Mouse (Mus musculus) urinary bladder, postnatal 14 days (tissue): ENCODE results near the gene Klhl12.
A peak's percentile ranks its signal among the peaks of the same experiment; 100 is the strongest.

Experiments used
- DNase-seq: peaks from one replicate; pipeline ENCODE4 v3.0.0; 2021; ENCODE audit warnings: low spot score

Gene Klhl12

DNA sequence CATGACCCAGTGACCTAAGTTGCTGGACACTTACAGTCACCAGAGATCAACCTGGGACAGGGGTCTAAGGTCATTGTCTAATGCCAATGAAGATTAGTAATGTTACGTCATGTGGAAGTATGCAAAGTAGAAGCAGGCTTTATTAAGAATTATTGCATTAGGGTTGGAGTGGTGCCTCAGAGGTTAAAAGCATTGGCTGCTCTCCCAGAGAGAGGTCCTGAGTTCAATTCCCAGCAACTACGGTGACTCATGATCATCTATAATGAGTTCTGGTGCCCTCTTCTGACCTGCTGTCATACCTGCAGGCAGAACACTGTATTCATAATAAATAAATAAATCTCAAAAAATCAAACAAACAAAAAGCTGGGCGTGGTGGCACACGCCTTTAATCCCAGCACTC, 5.1 kb upstream of the Klhl12 start:
- DNase-seq, result no peak

- peak; percentile 45 for DNase-seq
These were observed 4.3 kb upstream of the Klhl12 start for GRCm38 (mm10) chr1:134450986-134451385.

- no peak for DNase-seq
These were observed 729 bp downstream of the Klhl12 start for GRCm38 (mm10) chr1:134456060-134456459.

GRCm38 (mm10) chr1:134458139-134458727, 2.9 kb downstream of the Klhl12 start:
- no peak for DNase-seq

DNA sequence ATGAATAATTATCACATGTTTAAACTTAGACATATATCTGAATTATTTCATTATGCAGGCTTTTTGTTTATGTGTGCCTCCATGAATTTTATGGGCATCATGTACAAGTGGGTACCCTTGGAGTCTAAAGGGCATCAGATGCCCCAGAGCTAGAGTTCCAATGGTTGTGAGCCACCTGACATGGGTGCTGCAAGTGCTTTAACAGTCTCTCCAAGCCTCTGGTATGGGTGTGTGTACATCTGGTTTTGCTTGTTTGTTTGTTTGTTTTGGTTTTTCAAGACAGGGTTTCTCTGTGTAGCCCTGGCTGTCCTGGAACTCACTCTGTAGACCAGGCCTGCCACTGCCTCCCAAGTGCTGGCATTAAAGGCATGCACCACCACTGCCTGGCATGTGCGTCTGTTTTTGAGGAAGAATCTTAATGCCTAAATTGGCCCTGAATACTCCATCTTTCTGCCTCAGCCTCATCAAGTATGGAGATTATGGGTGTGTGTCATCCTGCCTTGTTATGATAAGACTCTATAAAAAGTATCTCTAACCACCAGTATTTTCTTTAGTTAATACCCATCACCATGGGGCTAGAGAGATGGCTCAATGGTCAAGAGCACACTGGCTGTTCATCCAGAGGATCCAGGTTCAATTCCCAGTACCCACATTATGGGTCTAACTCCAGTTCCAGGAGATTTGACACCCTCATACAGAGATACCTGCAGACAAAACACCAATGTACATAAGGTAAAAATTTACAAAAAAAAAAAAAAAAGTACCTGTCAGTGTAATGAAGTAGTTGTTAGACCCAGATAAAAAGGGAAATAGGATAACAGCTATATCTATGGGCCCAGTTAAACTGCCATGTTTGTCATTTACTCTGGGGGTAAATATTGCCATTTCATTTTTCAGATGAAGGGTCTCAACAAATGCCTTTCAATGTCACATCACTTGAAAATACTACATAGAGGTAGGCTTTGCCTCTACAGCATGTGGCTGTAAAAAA, 5.3 kb downstream of the Klhl12 start:
- DNase-seq, result no peak

DNA sequence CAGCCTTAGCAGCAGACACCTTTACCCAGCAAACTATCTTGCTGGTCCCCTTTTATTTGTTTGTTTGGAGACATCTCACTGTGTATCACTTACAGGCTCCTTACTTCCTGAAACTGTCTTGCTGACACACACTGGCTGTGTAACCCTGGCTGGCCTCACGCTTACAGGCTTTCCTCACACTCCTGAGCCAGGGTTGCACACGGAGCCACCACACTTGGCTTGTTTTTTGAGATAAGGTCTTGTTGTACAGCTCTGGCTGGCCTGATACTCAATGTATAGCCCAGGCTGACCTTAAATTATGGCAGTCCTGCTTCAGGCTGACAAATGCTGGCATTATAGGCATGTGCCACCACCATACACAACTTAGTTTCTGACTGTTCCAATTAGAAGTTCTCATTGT, 29.3 kb downstream of the Klhl12 start:
- DNase-seq, result no peak

- no peak for DNase-seq
These were observed 35.8 kb downstream of the Klhl12 start for GRCm38 (mm10) chr1:134490903-134491801.

GRCm38 (mm10) chr1:134492276-134492675, 36.9 kb downstream of the Klhl12 start:
- no peak for DNase-seq

GRCm38 (mm10) chr1:134493496-134493895, 38.2 kb downstream of the Klhl12 start:
- no peak for DNase-seq

- DNase-seq, result no peak
These were observed 38.6 kb downstream of the Klhl12 start for GRCm38 (mm10) chr1:134493956-134494355.

- DNase-seq, result peak; percentile 99
These were observed 39.3 kb downstream of the Klhl12 start, which contains the start of gene Rabif for GRCm38 (mm10) chr1:134494428-134495215. TSS of gene Rabif (plus strand) at chr1:134494648.

DNA sequence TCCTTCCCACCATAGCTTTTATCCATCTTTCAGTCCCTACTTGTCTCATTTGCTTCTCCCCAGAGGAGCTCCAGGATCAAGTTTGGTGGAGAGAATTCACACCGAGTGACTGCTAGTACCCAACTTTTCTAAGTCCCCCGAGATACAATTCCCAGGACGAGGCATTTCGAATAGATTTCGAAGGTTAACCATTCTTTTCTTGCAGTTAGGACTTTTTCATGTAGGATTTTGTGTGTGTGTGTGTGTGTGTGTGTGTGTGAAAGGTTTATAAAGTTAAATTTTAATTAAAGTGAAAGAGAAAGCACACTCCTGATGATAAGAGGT, 39.8 kb downstream of the Klhl12 start:
- no peak for DNase-seq

DNA sequence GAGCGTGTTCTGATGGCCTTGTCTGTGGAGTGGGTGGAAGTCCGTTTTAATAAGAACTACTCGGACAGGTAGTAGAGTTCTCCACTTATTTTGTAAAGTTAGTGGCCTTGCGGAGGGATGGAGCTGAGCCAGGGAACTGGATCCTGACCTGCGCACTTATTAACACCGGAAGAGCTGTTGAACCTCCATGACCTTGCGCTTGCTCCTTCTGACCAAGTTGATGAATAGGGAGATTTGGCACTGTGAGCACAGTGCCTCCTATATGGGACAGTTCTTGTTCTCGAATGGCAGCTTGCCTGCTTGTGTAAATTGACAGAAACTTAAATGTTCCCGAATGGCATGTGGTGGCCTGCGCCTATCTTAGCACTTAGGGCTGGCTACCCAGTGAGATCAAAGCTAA, 40.7 kb downstream of the Klhl12 start:
- no peak for DNase-seq

- DNase-seq, result no peak
These were observed 45.6 kb downstream of the Klhl12 start for GRCm38 (mm10) chr1:134500916-134501315.

- DNase-seq, result no peak
These were observed 50.9 kb downstream of the Klhl12 start for GRCm38 (mm10) chr1:134506201-134506600.

- DNase-seq, result no peak
These were observed 54.7 kb downstream of the Klhl12 start for GRCm38 (mm10) chr1:134510018-134510417.

DNA sequence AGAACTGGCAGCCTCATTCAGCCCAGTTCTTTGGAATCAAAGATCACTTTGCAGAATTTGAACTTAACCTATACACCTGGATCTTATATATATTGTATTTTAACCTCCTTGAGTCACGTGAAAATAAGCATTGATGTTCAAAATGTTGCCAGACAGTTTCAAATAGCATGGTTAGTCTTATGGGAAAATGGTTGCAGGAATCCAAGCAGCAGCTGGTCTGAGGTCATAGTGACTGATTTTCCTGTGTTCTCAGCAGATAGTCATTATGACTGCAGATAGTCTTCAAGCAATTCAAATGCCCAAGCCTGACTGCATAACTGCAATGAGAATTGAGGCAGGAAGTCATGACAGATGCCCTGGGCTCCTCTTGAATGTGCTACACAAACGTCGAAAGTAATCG, 56.9 kb downstream of the Klhl12 start:
- DNase-seq, result no peak

DNA sequence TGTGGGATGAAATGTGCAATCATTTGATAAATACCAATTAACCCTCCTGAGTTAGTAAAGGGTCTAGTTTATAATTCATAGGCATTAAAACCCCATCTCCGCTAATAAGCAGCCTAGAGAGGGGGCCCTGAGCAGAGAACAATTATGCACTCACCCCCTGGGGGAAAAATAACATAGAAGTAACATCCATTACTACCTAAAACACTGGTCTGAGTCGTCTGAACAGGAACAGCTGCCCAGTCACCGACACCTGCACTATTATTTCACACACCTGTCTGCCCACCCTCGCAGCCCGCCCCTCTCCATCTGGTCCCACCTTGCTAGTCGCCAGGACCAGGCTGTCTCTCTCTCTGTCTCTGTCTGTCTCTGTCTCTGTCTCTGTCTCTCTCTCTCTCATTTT, 57.3 kb downstream of the Klhl12 start:
- DNase-seq, result no peak

DNA sequence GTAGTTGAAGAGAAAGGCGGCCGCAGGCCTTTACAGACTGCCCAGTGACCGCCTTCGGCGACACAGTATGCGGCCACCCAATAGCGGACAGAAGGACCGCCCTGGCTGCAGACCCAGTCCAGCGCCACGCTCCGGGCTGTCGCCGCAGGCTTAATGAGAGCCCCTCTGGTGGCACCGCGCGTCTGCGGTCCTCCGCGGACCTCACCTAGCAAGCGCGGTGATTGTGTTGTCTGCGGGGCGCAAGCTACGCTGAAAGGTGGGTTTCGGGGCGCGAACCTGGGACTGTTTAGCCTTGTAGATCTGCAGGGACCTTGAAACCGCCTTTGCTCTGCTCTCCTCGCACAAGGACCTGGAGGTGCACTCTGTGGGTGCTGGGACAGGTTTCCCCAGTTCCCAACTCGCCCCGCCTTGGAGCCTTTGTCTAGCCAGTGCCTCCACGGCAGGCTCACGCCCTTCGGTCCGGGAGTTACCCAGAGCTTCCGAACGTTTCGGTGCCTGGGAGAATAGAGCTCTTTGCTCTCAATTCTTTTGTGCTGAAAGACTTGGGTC, 58.1 kb downstream of the Klhl12 start:
- DNase-seq, result peak; percentile 81

GRCm38 (mm10) chr1:134513876-134514590, 58.7 kb downstream of the Klhl12 start:
- no peak for DNase-seq

DNA sequence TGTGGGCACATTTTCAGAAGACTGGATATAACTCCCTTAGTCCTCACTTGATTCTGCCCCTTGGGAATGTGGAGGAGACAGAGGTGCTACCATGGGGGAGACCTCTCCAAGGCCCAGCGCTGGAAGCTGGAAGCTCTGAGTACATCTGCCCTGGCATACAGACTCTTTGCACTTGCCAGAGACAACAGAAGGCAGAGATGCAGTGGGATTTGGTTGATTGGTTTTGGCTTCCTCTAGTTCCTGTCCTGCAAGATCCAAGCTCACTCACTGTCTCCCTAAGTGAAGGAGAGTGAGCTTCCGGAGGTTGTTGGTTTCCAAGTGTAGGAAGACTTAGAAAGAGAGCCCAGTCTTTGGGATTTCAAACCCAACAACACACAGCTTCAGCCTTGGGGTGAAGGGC, 60.6 kb downstream of the Klhl12 start:
- DNase-seq, result no peak
